Mouse (Mus musculus): Measurements from ENCODE around the gene Rrp1b. TPM values are rescaled to one million over a fixed set of nuclear protein-coding genes. Genes with fewer than 3 reads are reported as not detected.

Gene Rrp1b
- polyA plus RNA-seq, 1 experiment from 2014 or later: 38.0 TPM

- DNase-seq (ENCODE audit: low spot score) (no peak), ATAC-seq (replicated peaks; ENCODE audit: low FRiP score, low read depth) (no peak)
- WGBS: 73% methylated on average over 6 of the region's 6 CpGs
- no peak overlapping the region for H3K4me2 ChIP-seq (ENCODE audit: low read length)
- no peaks in the 10 kb centered on the region for H3K36me3 ChIP-seq (ENCODE audit: insufficient read depth, low read length)
- no peak for TF ChIP-seq CTCF (IDR thresholded peaks at IDR 0.05; ENCODE audit: low read depth)
- no peak overlapping the region for H3K27ac ChIP-seq
- no peaks in the 10 kb centered on the region for H3K9me3 ChIP-seq (replicated peaks; ENCODE audit: low read length)
- H3K9ac ChIP-seq (ENCODE audit: low read depth, low read length): no peak overlapping the region
- H3K4me3 ChIP-seq (replicated peaks; ENCODE audit: low read depth, low read length): no peak overlapping the region
- H3K4me1 ChIP-seq (replicated peaks; ENCODE audit: insufficient read depth, low read length): peaks cover 12% of the 10 kb centered on the region
- H3K27me3 ChIP-seq (ENCODE audit: insufficient read depth, low read length): no peaks in the 10 kb centered on the region
Measured at GRCm38 (mm10) chr17:32109201-32109940, 73.5 kb downstream of the Rrp1b start.

DNA sequence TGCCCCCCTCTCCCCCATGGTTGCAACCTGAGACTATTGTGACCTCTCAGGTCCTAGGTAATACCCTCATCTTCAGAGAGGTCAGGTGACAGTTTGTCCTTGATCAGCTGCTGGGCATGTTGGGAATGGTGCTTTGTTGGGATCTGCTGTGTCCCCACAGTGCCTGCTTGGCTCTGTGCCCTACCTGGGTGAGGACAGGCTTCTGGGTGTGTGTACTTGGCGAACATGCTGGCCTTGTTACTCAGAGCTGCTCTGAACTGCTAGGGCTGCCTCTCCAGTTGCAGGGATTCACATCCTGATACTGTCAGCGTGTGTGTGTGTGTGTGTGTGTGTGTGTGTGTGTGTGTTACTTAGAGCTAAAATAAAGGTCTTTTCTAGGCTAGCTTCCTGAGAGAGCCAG, 74.5 kb downstream of the Rrp1b start:
- no peak overlapping the region for H3K4me2 ChIP-seq (ENCODE audit: low read length)
- no peak overlapping the region for H3K4me3 ChIP-seq (replicated peaks; ENCODE audit: low read depth, low read length)
- H3K4me1 ChIP-seq (replicated peaks; ENCODE audit: insufficient read depth, low read length): peaks cover 13% of the 10 kb centered on the region
- WGBS: 50% methylated on average over 2 of the region's 2 CpGs
- H3K36me3 ChIP-seq (ENCODE audit: insufficient read depth, low read length): no peaks in the 10 kb centered on the region
- no peak overlapping the region for H3K27ac ChIP-seq
- no peak for TF ChIP-seq CTCF (IDR thresholded peaks at IDR 0.05; ENCODE audit: low read depth)
- no peak for DNase-seq (ENCODE audit: low spot score)
- no peak overlapping the region for H3K9ac ChIP-seq (ENCODE audit: low read depth, low read length)
- H3K27me3 ChIP-seq (ENCODE audit: insufficient read depth, low read length): no peaks in the 10 kb centered on the region
- ATAC-seq (replicated peaks; ENCODE audit: low FRiP score, low read depth): no peak
- no peaks in the 10 kb centered on the region for H3K9me3 ChIP-seq (replicated peaks; ENCODE audit: low read length)

DNA sequence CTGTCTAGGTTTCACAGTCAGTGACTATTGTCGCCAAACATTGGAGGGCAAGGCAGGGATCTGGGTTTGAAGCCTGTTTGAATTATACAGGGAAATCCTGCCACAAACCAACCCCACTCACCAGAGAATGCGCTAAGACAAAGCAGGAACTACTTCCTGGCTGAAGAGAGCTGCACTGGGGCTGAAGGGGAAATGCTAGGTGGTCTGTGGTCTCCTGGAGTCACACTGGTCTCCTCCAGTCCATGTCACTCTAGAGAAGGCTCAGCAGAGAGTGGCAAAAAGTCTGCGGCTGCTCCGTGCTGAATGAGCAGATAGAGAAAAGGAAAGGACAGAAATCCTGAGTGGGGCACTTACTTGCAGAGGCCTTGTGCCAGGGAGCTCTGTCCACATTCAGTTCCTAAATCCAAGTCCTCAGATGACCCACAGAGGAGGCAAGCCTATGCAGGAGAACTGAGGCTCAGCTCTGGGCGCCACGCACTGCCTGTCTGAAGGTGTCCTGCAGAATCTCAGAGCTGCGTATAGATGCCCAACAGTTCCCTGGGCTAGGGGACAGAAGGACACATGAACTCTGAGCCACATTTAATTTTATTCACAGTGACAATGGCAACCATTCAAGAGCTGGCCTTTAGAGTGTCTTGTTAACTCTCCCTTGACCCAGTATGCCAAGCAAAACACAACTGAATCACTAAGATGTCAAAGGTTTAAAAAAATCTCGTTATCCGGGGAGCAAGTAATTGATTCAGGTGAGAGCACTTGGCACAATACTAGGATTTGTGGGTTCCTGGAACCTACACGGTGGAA, 75.3 kb downstream of the Rrp1b start:
- Histone ChIP-seq H3K4me3 (replicated peaks; ENCODE audit: low read depth, low read length) (no peak overlapping the region), H3K27ac (no peak overlapping the region), H3K36me3 (ENCODE audit: insufficient read depth, low read length) (no peaks in the 10 kb centered on the region), H3K4me2 (ENCODE audit: low read length) (no peak overlapping the region), H3K27me3 (ENCODE audit: insufficient read depth, low read length) (no peaks in the 10 kb centered on the region), H3K9ac (ENCODE audit: low read depth, low read length) (no peak overlapping the region), H3K4me1 (replicated peaks; ENCODE audit: insufficient read depth, low read length) (peaks cover 13% of the 10 kb centered on the region), H3K9me3 (replicated peaks; ENCODE audit: low read length) (no peaks in the 10 kb centered on the region)
- TF ChIP-seq CTCF (IDR thresholded peaks at IDR 0.05; ENCODE audit: low read depth): no peak
- 75% methylated on average over 10 of the region's 10 CpGs for WGBS
- no peak for DNase-seq (ENCODE audit: low spot score)
- ATAC-seq (replicated peaks; ENCODE audit: low FRiP score, low read depth): no peak

Other genes with a start within 250 kb of the Rrp1b start
- 15.4 and 17.2 TPM in 2 replicates for gene Sik1, start 180.3 kb upstream of the Rrp1b start, polyA plus RNA-seq (2015; fragmentation: Nextera tagmentation; extraction: Ambion mirVana)
- 2.9 and 3.1 TPM in 2 replicates for gene Hsf2bp, start 249 bp downstream of the Rrp1b start, polyA plus RNA-seq (2015; fragmentation: Nextera tagmentation; extraction: Ambion mirVana)
- 7.2 and 7.4 TPM in 2 replicates for gene Notch3, start 130.8 kb downstream of the Rrp1b start, polyA plus RNA-seq (2015; fragmentation: Nextera tagmentation; extraction: Ambion mirVana)
- 0.18 and 0.30 TPM in 2 replicates for gene Ephx3, start 153.4 kb downstream of the Rrp1b start, polyA plus RNA-seq (2015; fragmentation: Nextera tagmentation; extraction: Ambion mirVana)
- gene Brd4, start 248.6 kb downstream of the Rrp1b start, polyA plus RNA-seq (2015; fragmentation: Nextera tagmentation; extraction: Ambion mirVana): 55.5 and 58.4 TPM in 2 replicates

Data from kidney, postnatal 0 days (tissue).